Mouse (Mus musculus): ENCODE measurements around the gene Smim27.

GRCm38 (mm10) chr4:40312213-40312612 lies 42.8 kb downstream of the Smim27 start:
- TF ChIP-seq ZC3H11A (IDR thresholded peaks at IDR 0.05; ENCODE audit: borderline replicate concordance, low read depth, low read length), result no peak
- TF ChIP-seq ZNF384 (IDR thresholded peaks at IDR 0.05; ENCODE audit: low read depth, low read length), result no peak
- TF ChIP-seq CHD2 (IDR thresholded peaks at IDR 0.05; ENCODE audit: low read depth, low read length), result no peak
